Mouse (Mus musculus) stomach, embryonic 15.5 days (tissue): ENCODE results near the gene Ikzf1. TPM values are rescaled to one million over a fixed set of nuclear protein-coding genes. Genes with fewer than 3 reads are reported as not detected.

Experiments used
- ATAC-seq: fragments of 200-750 bp; cut with Nextera tagmentation; 2 replicates; pipeline ENCODE4 v1.8.0; 2017; ENCODE audit warnings: low read depth, moderate number of reproducible peaks, moderate TSS enrichment; ENCODE audit not compliant: insufficient read depth, low FRiP score
- H3K27ac ChIP-seq: fragments of 300-500 bp; sonication (generic); 2 replicates; pipeline ENCODE4 v1.5.1; 2015; ENCODE audit warnings: mild to moderate bottlenecking, inconsistent platforms
- H3K27me3 ChIP-seq: fragments of 300-500 bp; sonication (generic); replicated peaks from 2 replicates; pipeline ENCODE4 v1.6.1; 2015; ENCODE audit warnings: inconsistent platforms
- H3K36me3 ChIP-seq: fragments of 300-500 bp; sonication (generic); 2 replicates; pipeline ENCODE4 v1.6.1; 2015; ENCODE audit warnings: inconsistent platforms
- H3K4me1 ChIP-seq: fragments of 300-500 bp; sonication (generic); 2 replicates; pipeline ENCODE4 v1.6.1; 2015; ENCODE audit warnings: inconsistent platforms
- H3K4me2 ChIP-seq: fragments of 300-500 bp; sonication (generic); 2 replicates; pipeline ENCODE4 v1.6.1; 2015; ENCODE audit warnings: mild to moderate bottlenecking, inconsistent platforms
- H3K4me3 ChIP-seq: fragments of 300-500 bp; sonication (generic); replicated peaks from 2 replicates; pipeline ENCODE4 v1.5.1; 2015; ENCODE audit warnings: inconsistent platforms
- H3K9ac ChIP-seq: fragments of 300-500 bp; sonication (generic); 2 replicates; pipeline ENCODE4 v1.6.1; 2015; ENCODE audit warnings: inconsistent platforms
- H3K9me3 ChIP-seq: fragments of 300-500 bp; sonication (generic); 2 replicates; pipeline ENCODE4 v1.6.1; 2016; ENCODE audit warnings: inconsistent platforms
- WGBS: fragments of 180-500 bp; shearing (Covaris S2); methylation state at CpG from one replicate; pipeline ENCODE4 v1.1.7; 2015; 5-methylcytosine and 5-hydroxymethylcytosine counted together
- polyA plus RNA-seq: library from polyadenylated mRNA; unstranded; fragments of >200 nt; fragmentation: Nextera tagmentation; extraction: Ambion mirVana; gene quantifications from 2 replicates; pipeline ENCODE4 v1.2.1, GENCODE M21; 2015

Gene Ikzf1
- polyA plus RNA-seq, 1 experiment from 2014 or later, result 4.5 TPM

DNA sequence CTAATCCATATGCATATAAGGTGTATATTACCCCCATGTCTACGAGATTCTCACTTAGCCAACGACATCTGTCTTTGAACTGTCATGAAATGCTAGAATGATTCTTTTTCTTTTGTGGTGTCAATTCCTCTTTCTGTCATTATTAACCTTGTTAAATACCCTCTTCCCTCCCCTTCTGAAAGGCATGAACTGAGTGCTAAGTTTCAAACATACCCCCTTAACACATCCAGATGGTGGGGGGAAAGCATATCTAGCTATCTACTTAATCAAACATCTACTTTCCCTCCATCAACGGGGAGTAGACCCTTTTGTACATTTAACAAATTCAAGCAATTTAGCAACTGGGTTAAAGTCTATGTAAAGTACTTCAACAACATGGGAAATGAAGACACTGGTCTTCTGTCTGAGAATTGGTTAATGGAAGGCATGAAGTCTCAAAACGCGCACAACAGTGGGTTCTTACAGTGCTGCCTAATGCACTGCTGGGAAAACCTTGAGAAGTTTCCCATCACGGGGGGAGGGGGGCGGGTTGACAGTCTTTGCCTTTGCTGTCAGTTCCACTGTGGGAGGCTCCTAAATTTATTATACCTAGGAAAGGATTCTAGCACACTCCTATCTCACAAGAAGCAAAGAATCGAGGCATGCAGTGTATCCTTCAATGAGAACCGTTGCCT lies 8.6 kb upstream of the Ikzf1 start:
- Histone ChIP-seq H3K36me3 (no peaks in the 10 kb centered on the region), H3K4me3 (no peak overlapping the region), H3K27me3 (no peaks in the 10 kb centered on the region), H3K4me1 (no peaks in the 10 kb centered on the region), H3K4me2 (no peak overlapping the region), H3K9ac (no peak overlapping the region), H3K9me3 (no peaks in the 10 kb centered on the region), H3K27ac (no peak overlapping the region)
- ATAC-seq, result no peak
- 79% methylated on average over 9 of the region's 9 CpGs for WGBS

DNA sequence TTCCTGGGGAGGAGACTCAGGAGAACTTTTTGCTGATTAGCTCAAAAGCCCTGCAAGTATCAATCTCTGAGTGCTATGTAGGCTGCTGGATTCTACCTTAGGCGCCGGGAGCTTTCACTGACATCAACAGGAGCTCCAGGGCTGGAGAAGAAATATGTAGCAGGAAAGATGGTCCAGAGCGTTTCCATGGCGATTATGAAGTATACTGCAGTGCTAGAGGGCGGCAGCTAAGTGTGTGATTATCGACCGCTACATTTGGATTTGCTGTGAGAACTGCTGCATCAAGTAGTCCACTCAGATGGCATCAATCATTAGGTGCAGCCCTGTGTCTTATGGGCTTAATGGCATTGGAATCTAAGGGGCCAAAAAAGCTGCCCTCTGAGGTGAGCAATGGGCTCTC lies 7.6 kb upstream of the Ikzf1 start:
- no peaks in the 10 kb centered on the region for H3K36me3 ChIP-seq
- no peak overlapping the region for H3K4me3 ChIP-seq
- no peak overlapping the region for H3K9ac ChIP-seq
- no peaks in the 10 kb centered on the region for H3K4me1 ChIP-seq
- no peak overlapping the region for H3K27ac ChIP-seq
- ATAC-seq, result no peak
- no peaks in the 10 kb centered on the region for H3K9me3 ChIP-seq
- H3K4me2 ChIP-seq, result no peak overlapping the region
- no peaks in the 10 kb centered on the region for H3K27me3 ChIP-seq
- 77% methylated on average over 7 of the region's 7 CpGs for WGBS

DNA sequence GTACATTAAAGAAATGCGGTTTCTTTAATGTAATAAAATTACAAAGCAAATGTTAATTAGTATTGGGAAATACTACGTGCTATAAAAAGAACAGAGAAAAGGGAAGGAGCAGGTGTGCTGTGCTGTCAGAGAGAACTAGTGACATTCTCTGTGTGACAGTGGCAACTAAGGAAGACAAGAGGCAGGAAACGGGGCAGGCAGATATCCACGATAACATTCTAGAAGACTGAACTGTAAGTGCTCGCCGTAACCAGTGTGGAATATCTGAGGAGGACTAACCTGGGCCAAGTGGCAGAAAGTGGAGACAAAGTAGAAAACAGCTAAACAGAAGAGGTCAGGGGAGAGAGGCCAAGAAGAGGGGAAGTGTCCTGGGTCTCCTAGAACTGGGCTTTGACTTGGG lies 5.8 kb upstream of the Ikzf1 start:
- no peak overlapping the region for H3K27ac ChIP-seq
- H3K36me3 ChIP-seq, result no peaks in the 10 kb centered on the region
- no peak for ATAC-seq
- H3K4me2 ChIP-seq, result no peak overlapping the region
- no peaks in the 10 kb centered on the region for H3K9me3 ChIP-seq
- no peaks in the 10 kb centered on the region for H3K4me1 ChIP-seq
- WGBS, result 67% methylated on average over 6 of the region's 6 CpGs
- H3K27me3 ChIP-seq, result peaks cover 8% of the 10 kb centered on the region
- no peak overlapping the region for H3K4me3 ChIP-seq
- H3K9ac ChIP-seq, result no peak overlapping the region

DNA sequence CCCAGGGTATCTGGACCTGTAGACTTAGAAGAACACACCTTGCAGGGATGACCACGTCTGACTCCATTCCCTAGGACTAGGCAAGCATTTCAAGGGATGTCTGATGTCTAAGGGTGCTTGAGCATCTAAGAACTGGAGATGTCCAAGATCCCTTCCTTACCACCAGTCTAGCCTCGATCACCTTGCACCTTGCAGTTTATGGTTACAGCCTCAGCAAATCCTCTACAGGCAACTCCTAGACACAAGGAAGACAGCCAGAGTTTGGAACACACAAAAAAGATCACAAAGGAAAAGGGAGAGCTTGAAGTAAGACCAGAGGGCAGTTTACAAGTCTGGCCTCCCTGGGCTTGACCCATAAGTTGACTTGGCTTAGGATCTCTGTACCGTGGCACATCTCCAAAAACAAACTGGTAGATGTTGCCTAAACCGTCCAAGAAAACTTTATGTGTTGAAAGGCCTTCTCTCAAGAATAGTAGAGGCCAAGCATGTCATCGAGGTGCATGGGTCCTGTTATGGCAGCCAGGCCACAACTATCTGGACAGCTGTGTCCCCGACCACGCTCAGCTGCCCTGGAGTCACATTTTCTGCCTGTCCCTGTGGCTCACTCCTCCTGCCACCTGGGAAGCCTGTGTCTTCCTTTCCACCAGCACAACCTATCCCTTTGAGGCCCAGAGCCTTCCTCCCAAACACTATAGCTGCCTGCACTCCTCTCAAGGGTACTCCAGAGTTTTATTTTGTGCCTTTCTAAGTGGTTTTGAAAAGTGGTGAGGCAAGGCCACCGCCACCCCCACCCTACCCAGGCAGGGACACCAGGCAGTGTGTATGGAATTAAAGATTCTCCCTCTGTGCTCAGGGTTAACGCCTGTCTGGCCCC lies 510 bp upstream of the Ikzf1 start:
- WGBS, result 74% methylated on average over 9 of the region's 9 CpGs

DNA sequence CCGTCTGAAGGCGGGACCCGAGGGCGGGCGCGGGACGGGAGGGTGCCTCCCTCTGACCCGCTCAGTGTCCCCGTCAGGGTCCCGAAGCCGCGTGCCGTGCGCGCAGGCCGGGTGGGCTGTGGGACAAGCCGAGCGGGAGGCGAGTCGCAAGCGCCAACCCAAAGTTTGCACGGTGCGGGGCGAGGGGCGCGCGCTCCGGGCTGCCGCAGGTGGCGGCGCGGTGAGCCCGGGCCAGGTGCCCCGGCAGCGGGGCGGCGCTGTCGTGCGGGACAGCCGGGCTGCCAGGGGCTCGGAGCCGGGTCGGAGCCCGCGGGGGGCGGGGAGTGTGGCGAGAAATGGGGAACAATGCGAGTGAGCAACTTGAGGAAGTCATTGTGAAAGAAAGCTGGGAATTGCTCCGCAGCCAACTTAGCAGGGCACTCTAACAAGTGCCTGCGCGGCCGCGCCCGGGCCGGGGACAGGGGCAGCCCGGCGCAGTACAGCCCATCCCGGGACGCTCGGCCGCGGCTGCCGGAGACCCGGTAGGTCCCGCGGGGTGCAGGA lies 1.1 kb downstream of the Ikzf1 start:
- peak; percentile 77 for ATAC-seq
- Histone ChIP-seq H3K27ac (no peak overlapping the region), H3K27me3 (peaks cover 34% of the 10 kb centered on the region), H3K9ac (peak overlapping the region; percentile 42), H3K36me3 (no peaks in the 10 kb centered on the region), H3K4me2 (peak overlapping the region; percentile 99), H3K4me3 (peak overlapping the region; percentile 67), H3K9me3 (no peaks in the 10 kb centered on the region), H3K4me1 (peaks cover 10% of the 10 kb centered on the region; the same call in 1 of the 2 replicates)
- WGBS, result under 1% methylated on average over 58 of the region's 66 CpGs

More for the DNA sequence above, 510 bp upstream of the Ikzf1 start:
- Histone ChIP-seq H3K9me3 (no peaks in the 10 kb centered on the region), H3K4me1 (peaks cover 10% of the 10 kb centered on the region; the same call in 1 of the 2 replicates), H3K27me3 (peaks cover 34% of the 10 kb centered on the region), H3K27ac (no peak overlapping the region), H3K9ac (no peak overlapping the region), H3K36me3 (no peaks in the 10 kb centered on the region), H3K4me2 (peak overlapping the region; percentile 99), H3K4me3 (peak overlapping the region; percentile 67; the same call in 1 of the 2 replicates)
- ATAC-seq, result no peak

DNA sequence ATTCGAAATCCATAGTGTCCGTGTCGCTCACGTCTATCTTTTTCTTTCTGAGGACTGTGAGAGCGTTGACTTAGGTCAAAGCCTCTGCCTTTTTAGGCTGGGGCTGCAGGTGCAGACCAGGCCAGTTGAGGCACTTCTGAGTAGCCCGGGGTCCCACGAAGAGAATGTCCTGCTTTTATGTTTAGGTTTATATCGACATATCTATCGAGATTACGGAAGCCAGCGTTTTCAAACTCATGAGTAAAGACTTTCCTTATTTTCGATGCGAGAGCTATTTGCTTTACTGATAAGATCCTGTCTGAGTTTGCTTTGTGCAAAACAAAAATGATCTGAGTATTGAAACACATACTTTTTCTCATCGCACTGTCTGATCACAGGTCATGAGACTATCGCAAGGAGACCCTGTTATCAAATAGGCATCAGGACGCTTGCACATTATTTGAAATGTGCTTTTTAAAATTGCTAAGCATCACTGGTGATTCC lies 1.8 kb downstream of the Ikzf1 start:
- Histone ChIP-seq H3K27me3 (peaks cover 34% of the 10 kb centered on the region), H3K4me1 (peaks cover 10% of the 10 kb centered on the region; the same call in 1 of the 2 replicates), H3K4me2 (peak overlapping the region; percentile 99), H3K4me3 (peak overlapping the region; percentile 67), H3K36me3 (no peaks in the 10 kb centered on the region), H3K9ac (peak overlapping the region; percentile 6; the same call in 1 of the 2 replicates), H3K27ac (no peak overlapping the region), H3K9me3 (no peaks in the 10 kb centered on the region)
- ATAC-seq, result no peak
- 13% methylated on average over 16 of the region's 16 CpGs for WGBS

DNA sequence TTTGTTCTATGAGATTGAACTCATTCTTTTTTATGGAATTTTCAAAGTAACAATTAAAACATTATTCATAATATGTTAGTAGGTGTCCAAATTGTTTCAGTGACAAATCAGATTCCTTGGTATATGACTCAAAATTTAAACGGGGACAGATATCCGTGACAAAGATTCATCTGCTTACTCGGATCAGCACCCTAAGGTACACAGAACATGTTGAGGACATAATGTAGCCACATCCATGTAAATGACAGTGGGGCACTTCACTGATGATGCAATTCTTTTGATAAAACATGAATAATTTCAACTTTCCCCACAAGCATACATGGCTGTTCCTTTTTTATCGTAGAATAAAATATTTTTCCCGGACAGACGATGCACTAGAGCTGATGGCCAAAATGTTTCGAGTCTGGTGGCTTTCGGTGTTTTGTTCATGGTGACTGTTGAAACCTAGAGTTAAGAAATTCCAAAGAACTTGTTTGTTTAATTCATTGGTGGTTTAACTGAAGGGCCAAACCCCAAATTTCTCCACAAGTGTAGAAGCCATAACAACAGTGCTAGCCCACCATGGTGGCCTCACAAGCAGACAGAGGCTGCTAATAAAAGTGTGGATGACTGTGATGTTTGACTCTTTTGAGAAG lies 2.9 kb downstream of the Ikzf1 start:
- Histone ChIP-seq H3K4me2 (no peak overlapping the region), H3K4me3 (no peak overlapping the region; the same call in 1 of the 2 replicates), H3K27me3 (peaks cover 30% of the 10 kb centered on the region), H3K9me3 (no peaks in the 10 kb centered on the region), H3K27ac (no peak overlapping the region), H3K9ac (no peak overlapping the region), H3K4me1 (peaks cover 10% of the 10 kb centered on the region; the same call in 1 of the 2 replicates), H3K36me3 (no peaks in the 10 kb centered on the region)
- 87% methylated on average over 8 of the region's 8 CpGs for WGBS
- ATAC-seq, result no peak

GRCm38 (mm10) chr11:11688766-11689330 lies 4.0 kb downstream of the Ikzf1 start:
- no peak for ATAC-seq
- Histone ChIP-seq H3K9ac (no peak overlapping the region), H3K27ac (no peak overlapping the region), H3K4me2 (no peak overlapping the region), H3K9me3 (no peaks in the 10 kb centered on the region), H3K4me1 (peaks cover 10% of the 10 kb centered on the region; the same call in 1 of the 2 replicates), H3K4me3 (no peak overlapping the region), H3K27me3 (peaks cover 27% of the 10 kb centered on the region), H3K36me3 (no peaks in the 10 kb centered on the region)
- WGBS, result 75% methylated on average over 6 of the region's 6 CpGs

DNA sequence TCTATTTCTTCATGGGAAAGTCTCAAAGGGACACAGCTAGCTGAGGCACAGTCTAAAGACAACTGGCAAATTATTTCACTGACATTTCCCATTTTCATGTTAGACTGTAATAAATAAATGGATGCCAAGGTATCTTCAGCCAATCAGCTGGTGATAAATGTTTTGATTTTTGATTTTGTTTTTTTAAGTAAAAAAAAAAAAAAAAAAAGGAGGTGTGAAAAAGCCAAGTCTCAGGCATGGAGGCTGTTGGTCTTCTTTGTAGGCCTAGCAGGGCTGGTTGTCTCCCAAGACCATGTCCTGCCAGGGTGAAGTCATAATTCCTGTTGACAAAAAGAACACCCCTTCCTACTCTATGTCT lies 4.9 kb downstream of the Ikzf1 start:
- ATAC-seq, result no peak
- H3K4me2 ChIP-seq, result no peak overlapping the region
- H3K27me3 ChIP-seq, result peaks cover 19% of the 10 kb centered on the region
- H3K4me3 ChIP-seq, result no peak overlapping the region
- no peak overlapping the region for H3K9ac ChIP-seq
- peaks cover 10% of the 10 kb centered on the region; the same call in 1 of the 2 replicates for H3K4me1 ChIP-seq
- no peaks in the 10 kb centered on the region for H3K9me3 ChIP-seq
- H3K36me3 ChIP-seq, result no peaks in the 10 kb centered on the region
- H3K27ac ChIP-seq, result no peak overlapping the region

- Histone ChIP-seq H3K4me3 (no peak overlapping the region), H3K4me2 (no peak overlapping the region), H3K36me3 (no peaks in the 10 kb centered on the region), H3K9ac (no peak overlapping the region), H3K27me3 (peaks cover 13% of the 10 kb centered on the region), H3K27ac (no peak overlapping the region), H3K4me1 (peaks cover 8% of the 10 kb centered on the region; the same call in 1 of the 2 replicates), H3K9me3 (no peaks in the 10 kb centered on the region)
- WGBS, result 73% methylated on average over 11 of the region's 11 CpGs
- no peak for ATAC-seq
Observed at GRCm38 (mm10) chr11:11690059-11690844, 5.4 kb downstream of the Ikzf1 start.

GRCm38 (mm10) chr11:11690845-11691196 lies 6.0 kb downstream of the Ikzf1 start:
- Histone ChIP-seq H3K36me3 (no peaks in the 10 kb centered on the region), H3K27ac (no peak overlapping the region)
- whole genome bisulfite sequencing, result 81% methylated on average over 8 of the region's 8 CpGs

More at GRCm38 (mm10) chr11:11690845-11691196, 6.0 kb downstream of the Ikzf1 start:
- ATAC-seq, result no peak
- Histone ChIP-seq H3K9me3 (no peaks in the 10 kb centered on the region), H3K9ac (no peak overlapping the region), H3K27me3 (peaks cover 8% of the 10 kb centered on the region), H3K4me2 (no peak overlapping the region), H3K4me1 (peaks cover 5% of the 10 kb centered on the region; the same call in 1 of the 2 replicates), H3K4me3 (no peak overlapping the region)
